Mouse (Mus musculus): Measurements from ENCODE around the gene Cisd1. TPM values are rescaled to one million over a fixed set of nuclear protein-coding genes. Genes with fewer than 3 reads are reported as not detected.

Cisd1 gene
- polyA plus RNA-seq, 1 experiment from 2014 or later, result 261 TPM

DNA sequence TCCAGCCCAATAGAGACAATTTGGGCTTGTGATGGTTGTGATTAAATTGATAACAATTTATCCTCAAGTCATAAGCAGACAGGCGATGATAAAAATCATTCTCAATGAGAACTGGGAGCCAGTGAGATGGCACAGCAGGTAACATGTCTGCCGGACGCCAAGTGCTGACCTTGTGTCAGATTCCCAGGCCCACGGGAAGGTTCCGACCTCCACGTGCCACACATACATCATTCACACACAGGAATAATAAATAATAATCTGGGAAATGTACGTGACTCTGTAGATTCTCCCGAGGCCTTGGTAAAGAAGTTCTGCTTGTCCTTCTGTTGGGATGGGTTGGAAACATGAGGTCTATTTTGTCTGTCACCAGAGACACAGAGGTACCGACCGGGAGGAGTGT lies 17.4 kb downstream of the Cisd1 start:
- WGBS (ENCODE audit: insufficient replicate concordance), result 85% methylated on average over 10 of the region's 10 CpGs
- Histone ChIP-seq H3K36me3 (replicated peaks; ENCODE audit: insufficient read depth, low read length) (peaks cover 25% of the 10 kb centered on the region), H3K27me3 (ENCODE audit: insufficient read depth, low read length) (no peaks in the 10 kb centered on the region), H3K9ac (replicated peaks) (no peak overlapping the region), H3K4me2 (ENCODE audit: low read depth, low read length) (no peak overlapping the region), H3K4me1 (ENCODE audit: insufficient read depth) (peaks cover 4% of the 10 kb centered on the region; the same call in 1 of the 2 replicates), H3K9me3 (ENCODE audit: low read length) (no peaks in the 10 kb centered on the region), H3K27ac (ENCODE audit: low read depth) (no peak overlapping the region), H3K4me3 (ENCODE audit: low read depth, low read length) (no peak overlapping the region)
- TF ChIP-seq CTCF (IDR thresholded peaks at IDR 0.05; ENCODE audit: low read depth) (no peak), EP300 (IDR thresholded peaks at IDR 0.05; ENCODE audit: low read depth) (no peak)
- no peak for DNase-seq
- ATAC-seq, result no peak

DNA sequence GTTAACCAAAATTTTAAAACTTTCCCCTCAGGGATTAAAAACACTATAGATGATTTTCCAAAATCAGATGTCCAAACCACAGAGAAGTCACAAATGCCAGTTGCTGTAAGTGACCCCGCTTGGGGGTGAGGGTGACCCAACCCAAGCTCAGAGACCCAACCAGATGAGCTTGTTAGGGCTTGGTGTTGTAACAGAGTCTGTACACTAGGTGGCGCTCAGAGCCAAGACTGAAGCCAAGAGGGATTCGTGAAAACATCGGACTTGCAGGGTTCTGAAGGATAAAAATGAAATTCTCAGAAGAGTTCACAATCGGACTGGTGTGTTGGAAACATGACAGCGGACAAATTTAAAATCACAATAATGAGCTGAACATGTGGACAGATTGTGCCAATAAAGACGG lies 18.0 kb downstream of the Cisd1 start:
- TF ChIP-seq EP300 (IDR thresholded peaks at IDR 0.05; ENCODE audit: low read depth), result no peak
- peak; percentile 97 for TF ChIP-seq CTCF (IDR thresholded peaks at IDR 0.05; ENCODE audit: low read depth)
- H3K9ac ChIP-seq (replicated peaks), result no peak overlapping the region
- ATAC-seq (peak; percentile 47), DNase-seq (peak; percentile 77)
- H3K9me3 ChIP-seq (ENCODE audit: low read length), result no peaks in the 10 kb centered on the region
- H3K36me3 ChIP-seq (replicated peaks; ENCODE audit: insufficient read depth, low read length), result peaks cover 25% of the 10 kb centered on the region
- 16% methylated on average over 7 of the region's 7 CpGs for WGBS (ENCODE audit: insufficient replicate concordance)
- no peak overlapping the region for H3K27ac ChIP-seq (ENCODE audit: low read depth)
- no peaks in the 10 kb centered on the region for H3K27me3 ChIP-seq (ENCODE audit: insufficient read depth, low read length)
- no peak overlapping the region for H3K4me2 ChIP-seq (ENCODE audit: low read depth, low read length)
- H3K4me3 ChIP-seq (ENCODE audit: low read depth, low read length), result no peak overlapping the region
- H3K4me1 ChIP-seq (ENCODE audit: insufficient read depth), result peaks cover 4% of the 10 kb centered on the region; the same call in 1 of the 2 replicates

DNA sequence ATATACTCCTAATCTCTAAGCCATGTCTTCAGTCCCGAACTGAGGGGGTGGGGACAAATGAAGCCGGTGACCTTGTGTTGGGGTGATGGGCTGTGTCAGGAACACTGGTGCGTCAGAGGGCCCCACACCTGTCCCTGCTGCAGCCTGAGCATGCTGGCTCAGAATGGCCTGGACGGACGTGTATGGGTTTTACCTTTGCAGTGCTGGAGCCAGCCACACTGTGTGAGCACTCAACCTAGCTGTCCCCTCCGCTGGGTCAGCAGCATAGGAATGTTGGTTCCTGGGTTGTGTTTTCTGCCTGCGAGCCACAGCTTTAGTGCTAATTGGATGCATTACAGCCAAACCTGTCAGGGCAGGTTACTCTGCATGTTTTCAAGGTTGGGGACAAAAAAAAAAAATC lies 18.6 kb downstream of the Cisd1 start:
- 70% methylated on average over 7 of the region's 7 CpGs for WGBS (ENCODE audit: insufficient replicate concordance)
- no peak for DNase-seq
- peaks cover 22% of the 10 kb centered on the region for H3K36me3 ChIP-seq (replicated peaks; ENCODE audit: insufficient read depth, low read length)
- H3K27me3 ChIP-seq (ENCODE audit: insufficient read depth, low read length), result no peaks in the 10 kb centered on the region
- no peak overlapping the region for H3K27ac ChIP-seq (ENCODE audit: low read depth)
- H3K9me3 ChIP-seq (ENCODE audit: low read length), result no peaks in the 10 kb centered on the region
- H3K9ac ChIP-seq (replicated peaks), result no peak overlapping the region
- ATAC-seq, result no peak
- H3K4me1 ChIP-seq (ENCODE audit: insufficient read depth), result peaks cover 4% of the 10 kb centered on the region; the same call in 1 of the 2 replicates
- no peak overlapping the region for H3K4me3 ChIP-seq (ENCODE audit: low read depth, low read length)
- H3K4me2 ChIP-seq (ENCODE audit: low read depth, low read length), result no peak overlapping the region
- TF ChIP-seq CTCF (IDR thresholded peaks at IDR 0.05; ENCODE audit: low read depth) (no peak), EP300 (IDR thresholded peaks at IDR 0.05; ENCODE audit: low read depth) (no peak)

DNA sequence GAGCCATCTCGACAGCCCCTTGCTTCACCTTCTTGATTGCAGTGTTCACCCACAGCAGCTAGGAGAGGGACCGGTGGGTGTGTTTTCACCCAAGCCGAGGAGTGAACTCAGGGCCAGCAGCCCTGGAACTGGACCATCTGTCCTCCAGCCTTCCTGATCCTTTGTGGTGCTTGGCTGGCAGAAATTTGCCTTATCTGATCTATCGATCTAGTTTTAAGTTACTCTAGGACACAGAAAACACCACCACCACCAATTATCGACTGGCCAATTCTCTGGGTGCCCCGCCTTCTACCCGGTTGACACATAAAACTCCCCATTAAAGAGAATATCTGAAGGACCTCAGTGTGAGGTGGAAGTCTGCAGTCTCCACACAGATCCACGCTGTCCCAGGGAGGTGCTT lies 21.1 kb downstream of the Cisd1 start:
- Histone ChIP-seq H3K9ac (replicated peaks) (no peak overlapping the region), H3K4me1 (ENCODE audit: insufficient read depth) (no peaks in the 10 kb centered on the region), H3K4me3 (ENCODE audit: low read depth, low read length) (no peak overlapping the region), H3K9me3 (ENCODE audit: low read length) (no peaks in the 10 kb centered on the region), H3K36me3 (replicated peaks; ENCODE audit: insufficient read depth, low read length) (peaks cover 3% of the 10 kb centered on the region; the same call in 1 of the 2 replicates), H3K27me3 (ENCODE audit: insufficient read depth, low read length) (no peaks in the 10 kb centered on the region), H3K27ac (ENCODE audit: low read depth) (no peak overlapping the region), H3K4me2 (ENCODE audit: low read depth, low read length) (no peak overlapping the region)
- DNase-seq (no peak), ATAC-seq (no peak)
- no peak for TF ChIP-seq EP300 (IDR thresholded peaks at IDR 0.05; ENCODE audit: low read depth)
- no peak for TF ChIP-seq CTCF (IDR thresholded peaks at IDR 0.05; ENCODE audit: low read depth)
- WGBS (ENCODE audit: insufficient replicate concordance), result 64% methylated on average over 8 of the region's 8 CpGs

DNA sequence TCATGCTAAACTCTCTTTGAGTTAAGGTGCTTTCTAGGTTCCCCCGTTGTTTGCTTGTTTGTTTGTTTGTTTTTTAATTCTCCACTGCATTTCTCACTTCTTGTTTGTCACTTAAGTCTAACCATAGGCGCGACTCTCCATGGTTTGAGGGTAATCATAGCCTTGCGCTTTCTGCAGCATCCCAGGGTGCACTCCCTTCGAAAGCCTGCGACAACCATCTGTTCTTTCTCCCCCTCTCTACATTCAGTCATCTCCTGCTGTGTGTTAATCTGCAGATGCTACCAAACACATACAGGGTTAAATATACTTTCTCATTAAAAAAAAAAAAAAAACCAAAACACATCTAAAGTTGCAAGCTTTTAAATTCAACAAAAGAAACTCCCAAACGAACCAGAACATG lies 28.3 kb downstream of the Cisd1 start:
- WGBS (ENCODE audit: insufficient replicate concordance), result 56% methylated on average over 7 of the region's 7 CpGs
- H3K4me2 ChIP-seq (ENCODE audit: low read depth, low read length), result no peak overlapping the region

DNA sequence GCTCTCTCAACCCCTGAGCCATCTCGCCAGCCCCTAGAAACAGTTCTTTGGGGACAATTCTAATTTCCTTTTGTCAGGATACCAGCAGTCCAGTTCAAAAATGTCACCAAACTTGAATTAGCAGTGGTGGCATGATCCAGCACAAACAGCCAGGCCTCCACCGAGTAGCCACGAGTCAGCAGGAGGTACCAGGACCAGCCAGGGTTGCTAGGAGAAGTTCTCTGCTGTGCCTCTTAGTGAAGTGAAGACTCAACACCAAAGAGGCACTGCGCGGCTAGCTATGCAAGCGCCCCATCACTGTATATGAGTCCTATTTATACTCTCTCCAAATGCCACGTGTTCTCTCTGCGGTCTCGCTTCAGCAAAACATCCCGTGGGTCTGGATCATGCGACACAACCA lies 28.7 kb downstream of the Cisd1 start:
- H3K36me3 ChIP-seq (replicated peaks; ENCODE audit: insufficient read depth, low read length), result no peaks in the 10 kb centered on the region
- no peak overlapping the region for H3K4me2 ChIP-seq (ENCODE audit: low read depth, low read length)
- no peak for DNase-seq
- H3K4me3 ChIP-seq (ENCODE audit: low read depth, low read length), result no peak overlapping the region
- ATAC-seq, result no peak
- no peak overlapping the region for H3K9ac ChIP-seq (replicated peaks)
- H3K27me3 ChIP-seq (ENCODE audit: insufficient read depth, low read length), result no peaks in the 10 kb centered on the region
- 74% methylated on average over 11 of the region's 11 CpGs for WGBS (ENCODE audit: insufficient replicate concordance)
- no peak overlapping the region for H3K27ac ChIP-seq (ENCODE audit: low read depth)
- H3K9me3 ChIP-seq (ENCODE audit: low read length), result no peaks in the 10 kb centered on the region
- TF ChIP-seq CTCF (IDR thresholded peaks at IDR 0.05; ENCODE audit: low read depth), result no peak
- TF ChIP-seq EP300 (IDR thresholded peaks at IDR 0.05; ENCODE audit: low read depth), result no peak
- no peaks in the 10 kb centered on the region for H3K4me1 ChIP-seq (ENCODE audit: insufficient read depth)

More for the DNA sequence above, 28.3 kb downstream of the Cisd1 start:
- no peak for DNase-seq
- ATAC-seq, result no peak
- H3K9me3 ChIP-seq (ENCODE audit: low read length), result no peaks in the 10 kb centered on the region
- no peak overlapping the region for H3K9ac ChIP-seq (replicated peaks)
- H3K4me1 ChIP-seq (ENCODE audit: insufficient read depth), result no peaks in the 10 kb centered on the region
- no peaks in the 10 kb centered on the region for H3K27me3 ChIP-seq (ENCODE audit: insufficient read depth, low read length)
- TF ChIP-seq EP300 (IDR thresholded peaks at IDR 0.05; ENCODE audit: low read depth), result no peak
- no peak for TF ChIP-seq CTCF (IDR thresholded peaks at IDR 0.05; ENCODE audit: low read depth)
- H3K4me3 ChIP-seq (ENCODE audit: low read depth, low read length), result no peak overlapping the region
- no peak overlapping the region for H3K27ac ChIP-seq (ENCODE audit: low read depth)
- no peaks in the 10 kb centered on the region for H3K36me3 ChIP-seq (replicated peaks; ENCODE audit: insufficient read depth, low read length)

DNA sequence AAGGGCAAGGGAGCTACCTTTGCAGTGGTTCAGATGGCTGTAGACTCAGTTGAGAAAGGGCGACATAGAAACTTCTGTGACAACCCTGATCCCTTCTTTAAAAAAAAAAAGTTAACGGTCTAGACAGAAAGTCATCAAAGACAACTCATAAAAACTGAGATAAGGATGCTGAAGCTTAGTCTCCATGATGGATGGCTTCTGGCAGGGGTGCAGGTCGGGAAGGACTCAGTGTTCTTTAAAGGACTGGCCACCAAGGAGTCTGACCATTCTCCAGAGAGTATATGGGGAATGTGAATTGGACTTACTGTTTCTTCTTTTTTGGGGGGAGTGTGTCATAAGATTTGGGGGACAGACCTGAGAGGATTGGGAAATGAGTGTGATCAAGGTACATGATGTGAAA lies 30.2 kb downstream of the Cisd1 start:
- WGBS (ENCODE audit: insufficient replicate concordance), result 69% methylated on average over 3 of the region's 3 CpGs
- DNase-seq (no peak), ATAC-seq (no peak)
- no peak for TF ChIP-seq EP300 (IDR thresholded peaks at IDR 0.05; ENCODE audit: low read depth)
- no peak for TF ChIP-seq CTCF (IDR thresholded peaks at IDR 0.05; ENCODE audit: low read depth)
- Histone ChIP-seq H3K4me2 (ENCODE audit: low read depth, low read length) (no peak overlapping the region), H3K9me3 (ENCODE audit: low read length) (no peaks in the 10 kb centered on the region), H3K9ac (replicated peaks) (no peak overlapping the region), H3K4me1 (ENCODE audit: insufficient read depth) (no peaks in the 10 kb centered on the region), H3K27ac (ENCODE audit: low read depth) (no peak overlapping the region), H3K36me3 (replicated peaks; ENCODE audit: insufficient read depth, low read length) (no peaks in the 10 kb centered on the region), H3K4me3 (ENCODE audit: low read depth, low read length) (no peak overlapping the region), H3K27me3 (ENCODE audit: insufficient read depth, low read length) (no peaks in the 10 kb centered on the region)
